Comparison of ENCODE assay signal across 12 mouse cellular contexts in genomic region chr11:70465211-70465610, GRCm38 (mm10). TPM values are rescaled to one million over a fixed set of nuclear protein-coding genes. Genes with fewer than 3 reads are reported as not detected.
DNase-seq lines count a peak whose midpoint lies in the region; ATAC-seq and TF ChIP-seq lines count a peak whose summit lies in the region.
"Had no signal": no experiment of that assay in that cellular context is flagged by ENCODE, and none has a peak within 500 bp of the region (broad histone marks: within the 10 kb centered on the region; RNA-seq: fewer than 3 reads in every experiment).

No protein-coding gene starts in this region.

- no peak for ATAC-seq in heart, embryonic 12.5 days (ENCODE audit: insufficient number of reproducible peaks, low FRiP score)
- no peak for ATAC-seq in hindbrain, embryonic 13.5 days (ENCODE audit: low FRiP score)
- ATAC-seq in midbrain, embryonic 14.5 days (ENCODE audit: low FRiP score, low TSS enrichment), result no peak
- ATAC-seq in erythroid progenitor cell, adult 5-6 weeks (replicated peaks; ENCODE audit: low FRiP score, poor library complexity, severe bottlenecking), result no peak
- ATAC-seq: activated CD4-positive, CD25-positive, alpha-beta regulatory T cell, adult 4 months had no signal

- H3K4me1 ChIP-seq in heart, embryonic 12.5 days (replicated peaks), result peaks cover 24% of the 10 kb centered on the region
- peaks cover 11% of the 10 kb centered on the region for H3K4me1 ChIP-seq in hindbrain, embryonic 13.5 days (replicated peaks)
- 0 out of 2 replicates have a peak, but pooled peaks cover 5% of the 10 kb centered on the region for H3K4me1 ChIP-seq in midbrain, embryonic 14.5 days (ENCODE audit: control insufficient read depth, insufficient read depth, low read length)

- peaks cover 3% of the 10 kb centered on the region; the same call in 1 of the 2 replicates for H3K9me3 ChIP-seq in heart, embryonic 12.5 days (replicated peaks)
- H3K9me3 ChIP-seq in hindbrain, embryonic 13.5 days, result no peaks in the 10 kb centered on the region
- H3K9me3 ChIP-seq in midbrain, embryonic 14.5 days (ENCODE audit: control insufficient read depth, low read length), result no peaks in the 10 kb centered on the region

- peak overlapping the region; percentile 72 for H3K27ac ChIP-seq in heart, embryonic 12.5 days (ENCODE audit: poor library complexity, severe bottlenecking)
- H3K27ac ChIP-seq in hindbrain, embryonic 13.5 days, result no peak overlapping the region
- H3K27ac ChIP-seq in midbrain, embryonic 14.5 days (replicated peaks; ENCODE audit: low read depth, low read length), result no peak overlapping the region
- H3K27ac ChIP-seq in layer of hippocampus, adult 2 months, result no peak overlapping the region
- H3K27ac ChIP-seq: liver, embryonic 14.5 days had no signal

- 21% methylated on average over 16 of the region's 16 CpGs for WGBS in heart, embryonic 12.5 days
- 28% methylated on average over 16 of the region's 16 CpGs for WGBS in hindbrain, embryonic 13.5 days
- WGBS in midbrain, embryonic 14.5 days, result 28% methylated on average over 16 of the region's 16 CpGs

- H3K27me3 ChIP-seq in heart, embryonic 12.5 days (replicated peaks), result peaks cover 49% of the 10 kb centered on the region
- peaks cover 76% of the 10 kb centered on the region for H3K27me3 ChIP-seq in hindbrain, embryonic 13.5 days
- peaks cover 14% of the 10 kb centered on the region for H3K27me3 ChIP-seq in midbrain, embryonic 14.5 days (ENCODE audit: control insufficient read depth, insufficient read depth, low read length)

- DNase-seq in heart, postnatal 4 days, result no peak
- DNase-seq in brain, embryonic 14.5 days (ENCODE audit: low read depth), result peak; percentile 21
- no peak for DNase-seq in midbrain, embryonic 14.5 days
- DNase-seq in layer of hippocampus, adult 2 months (ENCODE audit: low spot score in 2 of 2), result no peak
- DNase-seq in urinary bladder, adult 2 months (ENCODE audit: low spot score), result no peak
- DNase-seq: B cell, adult 2 months; thymus, adult 18-20 months had no signal

- no peaks in the 10 kb centered on the region for H3K36me3 ChIP-seq in heart, embryonic 12.5 days
- H3K36me3 ChIP-seq in hindbrain, embryonic 13.5 days, result no peaks in the 10 kb centered on the region
- no peaks in the 10 kb centered on the region for H3K36me3 ChIP-seq in midbrain, embryonic 14.5 days (ENCODE audit: control insufficient read depth, insufficient read depth, low read length)

- TF ChIP-seq POLR2A in brain, embryonic 14.5 days (IDR thresholded peaks at IDR 0.05; ENCODE audit: borderline replicate concordance, extremely low read depth, insufficient read depth, insufficient read length, poor library complexity, severe bottlenecking), result no peak

- peak overlapping the region; percentile 66 for H3K9ac ChIP-seq in heart, embryonic 12.5 days
- peak overlapping the region; percentile 49; the same call in 1 of the 2 replicates for H3K9ac ChIP-seq in hindbrain, embryonic 13.5 days
- H3K9ac ChIP-seq in midbrain, embryonic 14.5 days (replicated peaks; ENCODE audit: low read length), result peak overlapping the region; percentile 29; the same call in 1 of the 2 replicates
- H3K9ac ChIP-seq: liver, embryonic 14.5 days had no signal

- peak overlapping the region; percentile 41 for H3K4me3 ChIP-seq in heart, embryonic 12.5 days
- H3K4me3 ChIP-seq in hindbrain, embryonic 13.5 days, result 0 out of 2 replicates have a peak overlapping the region, but pooled peaks have one; percentile 17
- no peak overlapping the region for H3K4me3 ChIP-seq in midbrain, embryonic 14.5 days (replicated peaks; ENCODE audit: low read depth, low read length)
- no peak overlapping the region; the same call in 1 of the 2 replicates for H3K4me3 ChIP-seq in layer of hippocampus, adult 2 months

- H3K4me2 ChIP-seq in heart, embryonic 12.5 days, result peak overlapping the region; percentile 72
- H3K4me2 ChIP-seq in hindbrain, embryonic 13.5 days, result peak overlapping the region; percentile 40
- H3K4me2 ChIP-seq in midbrain, embryonic 14.5 days (ENCODE audit: low read length), result peak overlapping the region; percentile 39

- TF ChIP-seq CTCF in brain, embryonic 14.5 days (IDR thresholded peaks at IDR 0.05; ENCODE audit: borderline replicate concordance, extremely low read depth, insufficient read depth, insufficient read length), result no peak
- TF ChIP-seq CTCF in layer of hippocampus, adult 2 months (conservative IDR thresholded peaks at IDR 0.05), result no peak

RNA-seq across cellular contexts. Expression of gene Cxcl16, which starts 5.4 kb away (rescaled TPM):
- polyA plus RNA-seq in heart, embryonic 12.5 days (2016; fragmentation: Nextera tagmentation; extraction: Ambion mirVana), result 6.1 and 8.6 TPM in 2 replicates
- total RNA-seq in heart, postnatal 4 days (2021), result 1 to 10 TPM; 6.2 to 6.5 TPM
- 3.1 and 3.5 TPM in 2 replicates for polyA plus RNA-seq in brain, embryonic 14.5 days (2012; rRNA removed)
- 4.6 and 6.7 TPM in 2 replicates for polyA plus RNA-seq in hindbrain, embryonic 13.5 days (2015; fragmentation: Nextera tagmentation; extraction: Ambion mirVana)
- 0.50 and 2.1 TPM in 2 replicates for polyA plus RNA-seq in midbrain, embryonic 14.5 days (2014; fragmentation: Nextera tagmentation; extraction: Ambion mirVana)
- 1 to 10 TPM in 1 of 2 experiments, under 1 TPM in 1; 0.96 to 1.1 TPM for total RNA-seq in layer of hippocampus, adult 2 months (2021)
- not detected in 2 replicates for total RNA-seq in erythroid progenitor cell, adult 5-6 weeks (2015; ENCODE audit: low replicate concordance)
- not detected in 2 replicates for total RNA-seq in erythroid progenitor cell, adult 5-6 weeks (2017; ENCODE audit: low replicate concordance)
- polyA plus RNA-seq in urinary bladder, adult 2 months (2012; rRNA removed), result 28.9 and 29.2 TPM in 2 replicates

RNA-seq across cellular contexts. Expression of gene Zmynd15, which starts 6.0 kb away (rescaled TPM):
- 1.9 and 2.9 TPM in 2 replicates for polyA plus RNA-seq in heart, embryonic 12.5 days (2016; fragmentation: Nextera tagmentation; extraction: Ambion mirVana)
- 1 to 10 TPM in 1 of 2 experiments, under 1 TPM in 1; 0.92 to 2.0 TPM for total RNA-seq in heart, postnatal 4 days (2021)
- 0.93 and 1.4 TPM in 2 replicates for polyA plus RNA-seq in brain, embryonic 14.5 days (2012; rRNA removed)
- 0.45 and 0.98 TPM in 2 replicates for polyA plus RNA-seq in hindbrain, embryonic 13.5 days (2015; fragmentation: Nextera tagmentation; extraction: Ambion mirVana)
- 0.24 and 0.61 TPM in 2 replicates for polyA plus RNA-seq in midbrain, embryonic 14.5 days (2014; fragmentation: Nextera tagmentation; extraction: Ambion mirVana)
- under 1 TPM; 0.12 to 0.72 TPM for total RNA-seq in layer of hippocampus, adult 2 months (2021)
- not detected in 2 replicates for total RNA-seq in erythroid progenitor cell, adult 5-6 weeks (2015; ENCODE audit: low replicate concordance)
- total RNA-seq in erythroid progenitor cell, adult 5-6 weeks (2017; ENCODE audit: low replicate concordance), result not detected in 2 replicates
- 3.9 and 4.4 TPM in 2 replicates for polyA plus RNA-seq in urinary bladder, adult 2 months (2012; rRNA removed)
- polyA plus RNA-seq: activated CD4-positive, CD25-positive, alpha-beta regulatory T cell, adult 4 months had no signal

RNA-seq across cellular contexts. Expression of gene Med11, which starts 13.5 kb away (rescaled TPM):
- 22.6 and 24.0 TPM in 2 replicates for polyA plus RNA-seq in heart, embryonic 12.5 days (2016; fragmentation: Nextera tagmentation; extraction: Ambion mirVana)
- 10 to 100 TPM; 12.3 to 13.2 TPM for total RNA-seq in heart, postnatal 4 days (2021)
- polyA plus RNA-seq in brain, embryonic 14.5 days (2012; rRNA removed), result 28.1 and 31.8 TPM in 2 replicates
- 43.2 and 45.5 TPM in 2 replicates for polyA plus RNA-seq in hindbrain, embryonic 13.5 days (2015; fragmentation: Nextera tagmentation; extraction: Ambion mirVana)
- polyA plus RNA-seq in midbrain, embryonic 14.5 days (2014; fragmentation: Nextera tagmentation; extraction: Ambion mirVana), result 42.9 and 51.5 TPM in 2 replicates
- total RNA-seq in layer of hippocampus, adult 2 months (2021), result 10 to 100 TPM; 13.5 to 15.6 TPM
- total RNA-seq in erythroid progenitor cell, adult 5-6 weeks (2015; ENCODE audit: low replicate concordance), result 11.9 and 18.0 TPM in 2 replicates
- total RNA-seq in erythroid progenitor cell, adult 5-6 weeks (2017; ENCODE audit: low replicate concordance), result 6.4 and 31.5 TPM in 2 replicates
- polyA plus RNA-seq in urinary bladder, adult 2 months (2012; rRNA removed), result 20.1 and 20.8 TPM in 2 replicates

RNA-seq across cellular contexts. Expression of gene Arrb2, which starts 32.8 kb away (rescaled TPM):
- polyA plus RNA-seq in heart, embryonic 12.5 days (2016; fragmentation: Nextera tagmentation; extraction: Ambion mirVana), result 13.5 TPM in 2 replicates
- 10 to 100 TPM; 12.0 to 12.7 TPM for total RNA-seq in heart, postnatal 4 days (2021)
- 68.7 and 86.1 TPM in 2 replicates for polyA plus RNA-seq in brain, embryonic 14.5 days (2012; rRNA removed)
- polyA plus RNA-seq in hindbrain, embryonic 13.5 days (2015; fragmentation: Nextera tagmentation; extraction: Ambion mirVana), result 47.6 and 50.2 TPM in 2 replicates
- polyA plus RNA-seq in midbrain, embryonic 14.5 days (2014; fragmentation: Nextera tagmentation; extraction: Ambion mirVana), result 56.5 and 93.0 TPM in 2 replicates
- total RNA-seq in layer of hippocampus, adult 2 months (2021), result 10 to 100 TPM; 99.9 TPM
- total RNA-seq in erythroid progenitor cell, adult 5-6 weeks (2015; ENCODE audit: low replicate concordance), result 30.6 and 51.2 TPM in 2 replicates
- 27.9 and 33.4 TPM in 2 replicates for total RNA-seq in erythroid progenitor cell, adult 5-6 weeks (2017; ENCODE audit: low replicate concordance)
- polyA plus RNA-seq in urinary bladder, adult 2 months (2012; rRNA removed), result 18.5 and 22.0 TPM in 2 replicates

RNA-seq across cellular contexts. Expression of gene Tm4sf5, which starts 39.8 kb away (rescaled TPM):
- polyA plus RNA-seq in heart, embryonic 12.5 days (2016; fragmentation: Nextera tagmentation; extraction: Ambion mirVana), result 9.7 and 11.3 TPM in 2 replicates
- 1 to 10 TPM; 1.7 to 2.5 TPM for total RNA-seq in heart, postnatal 4 days (2021)
- polyA plus RNA-seq in brain, embryonic 14.5 days (2012; rRNA removed), result 1.6 and 2.3 TPM in 2 replicates
- polyA plus RNA-seq in hindbrain, embryonic 13.5 days (2015; fragmentation: Nextera tagmentation; extraction: Ambion mirVana), result 0.83 and 2.3 TPM in 2 replicates
- 4.7 and 5.3 TPM in 2 replicates for polyA plus RNA-seq in midbrain, embryonic 14.5 days (2014; fragmentation: Nextera tagmentation; extraction: Ambion mirVana)
- not detected for total RNA-seq in layer of hippocampus, adult 2 months (2021)
- total RNA-seq in erythroid progenitor cell, adult 5-6 weeks (2015; ENCODE audit: low replicate concordance), result not detected in 2 replicates
- not detected in 2 replicates for total RNA-seq in erythroid progenitor cell, adult 5-6 weeks (2017; ENCODE audit: low replicate concordance)
- 0.72 and 0.80 TPM in 2 replicates for polyA plus RNA-seq in urinary bladder, adult 2 months (2012; rRNA removed)

Comparison
In these comparisons a context has a peak if more than half of its experiments do, and no peak if none do; other contexts are left out.
1. H3K4me3 ChIP-seq: peak in heart, embryonic 12.5 days (single experiment) and hindbrain, embryonic 13.5 days (single experiment); none in midbrain, embryonic 14.5 days (single experiment) and layer of hippocampus, adult 2 months (single experiment).
2. Peak in every context shown above with its lines, with median percentiles within 50 percentile points of each other: H3K4me2 ChIP-seq and H3K9ac ChIP-seq.